Mouse (Mus musculus) E14TG2a.4 (cell line): Measurements from ENCODE around the gene Mdp1.

Source experiments
- CTCF ChIP-seq: conservative IDR thresholded peaks from 2 replicates; pipeline ENCODE4 v1.5.1; 2014; ENCODE audit warnings: low read length
- NANOG ChIP-seq: IDR thresholded peaks from 2 replicates; pipeline ENCODE4 v1.6.1; 2014; ENCODE audit warnings: borderline replicate concordance, low read length, mixed read lengths
- POU5F1 ChIP-seq: IDR thresholded peaks from 2 replicates; pipeline ENCODE4 v1.6.1; 2014; ENCODE audit warnings: low read length, borderline replicate concordance

GRCm38 (mm10) chr14:55635523-55636007 is 24.7 kb downstream of the Mdp1 start, which contains the start of gene Ipo4:
- TF ChIP-seq CTCF (no peak), POU5F1 (no peak), NANOG (no peak)
